Mouse (Mus musculus): ENCODE data around the gene Rbm20.

The Rbm20 gene

DNA sequence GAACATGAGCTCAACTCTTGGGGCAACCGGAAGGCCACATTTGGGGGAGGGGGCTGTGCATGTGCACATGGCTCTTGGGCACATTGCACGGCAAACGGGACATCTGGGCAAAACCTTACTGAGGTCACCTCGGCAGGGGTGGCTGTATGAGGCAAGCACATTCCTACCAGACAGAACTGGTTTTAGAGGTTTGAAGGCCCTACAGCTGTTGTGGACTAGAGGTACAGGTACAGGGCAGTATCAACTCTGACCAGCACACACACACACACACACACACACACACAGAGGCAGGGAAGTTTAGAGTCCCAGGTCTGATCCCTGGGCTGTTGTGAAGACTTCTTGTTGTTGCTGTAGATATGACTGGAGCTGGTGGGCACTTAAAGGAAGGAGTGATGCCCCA, 138.6 kb downstream of the Rbm20 start:
- no peak for DNase-seq (ENCODE audit: low spot score)

DNA sequence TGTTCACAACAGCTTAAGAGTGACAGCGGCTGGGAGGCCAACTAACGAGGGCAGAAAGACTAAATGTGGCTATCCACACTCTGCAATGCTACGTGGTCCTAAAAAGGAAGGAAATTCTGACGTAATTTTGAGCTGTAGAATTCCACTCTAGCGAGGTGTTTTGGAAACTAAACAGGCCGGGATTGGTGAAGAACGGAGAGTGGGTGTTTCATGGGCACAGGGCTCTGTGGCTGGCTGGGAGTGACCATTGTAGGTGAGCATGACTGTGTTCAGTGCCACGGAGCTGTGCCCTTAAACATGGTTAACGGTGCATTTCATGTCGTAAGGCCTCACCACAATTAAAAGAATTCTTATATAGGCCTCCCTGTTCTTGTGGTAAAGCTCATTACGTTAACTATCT, 139.1 kb downstream of the Rbm20 start:
- DNase-seq (ENCODE audit: low spot score) = no peak

DNA sequence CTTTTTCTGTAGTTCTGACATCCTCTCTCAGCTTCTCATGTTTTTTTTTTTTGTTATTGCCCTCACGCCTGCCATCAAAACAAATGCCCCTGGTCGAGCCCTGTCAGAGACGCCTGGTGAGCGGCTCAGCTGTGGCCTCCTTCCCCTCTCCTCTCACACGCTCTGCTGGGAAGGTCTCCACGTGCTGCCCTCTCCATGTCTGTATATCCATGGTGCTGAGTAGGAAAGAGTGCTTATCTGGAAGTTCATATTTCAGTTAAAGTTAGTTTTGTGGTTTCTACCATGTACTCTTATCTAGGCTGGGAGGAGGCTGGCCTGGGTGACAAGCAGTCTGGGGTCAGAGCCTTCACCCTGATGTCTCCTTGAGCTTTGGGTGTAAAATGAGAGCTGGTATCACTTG, 142.2 kb downstream of the Rbm20 start:
- no peak for DNase-seq (ENCODE audit: low spot score)

DNA sequence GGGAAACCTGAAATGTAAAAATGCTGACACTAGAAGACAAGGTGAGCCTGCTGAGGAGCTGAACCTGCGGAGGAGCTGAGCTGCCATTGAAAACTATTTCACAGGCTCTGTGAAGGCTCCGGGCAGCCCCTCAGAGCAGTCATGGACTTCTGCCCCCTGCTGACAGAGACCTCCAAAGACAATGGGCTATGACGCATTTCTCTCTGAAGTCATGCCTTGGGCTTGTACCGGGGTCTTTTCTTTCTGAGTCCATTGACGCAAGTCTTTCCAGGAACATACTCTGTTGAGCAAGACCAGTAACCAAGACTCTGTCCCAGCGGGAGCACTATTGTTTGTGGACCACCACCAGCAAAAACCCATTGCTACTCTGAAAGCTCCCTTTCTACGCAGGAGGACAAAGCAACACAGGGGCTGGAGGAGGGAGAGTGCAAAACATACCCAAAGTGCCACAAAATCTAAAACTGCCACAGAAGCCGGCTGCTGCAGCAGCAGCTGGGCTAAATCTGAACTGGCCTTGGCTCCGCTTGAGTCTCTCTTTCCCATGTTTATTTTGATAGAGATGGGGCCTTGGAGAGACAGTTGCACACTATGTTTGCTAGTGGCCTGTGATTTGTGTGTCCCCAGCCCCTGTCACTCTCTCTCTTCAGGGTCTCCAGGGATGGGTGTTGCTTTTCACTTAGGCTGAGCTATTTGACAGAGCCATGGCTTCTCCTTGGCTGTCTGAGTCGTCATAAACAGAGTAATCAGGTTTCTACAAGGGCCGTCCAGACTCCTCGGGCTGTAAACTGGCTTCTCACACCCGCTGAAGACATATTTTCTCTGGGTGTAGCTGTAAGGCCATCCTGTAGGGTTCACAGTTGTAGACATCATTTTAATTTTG, 144.4 kb downstream of the Rbm20 start:
- DNase-seq (ENCODE audit: low spot score) = no peak

GRCm38 (mm10) chr19:53823847-53824246, 146.7 kb downstream of the Rbm20 start:
- no peak for DNase-seq (ENCODE audit: low spot score)

GRCm38 (mm10) chr19:53824872-53825680, 148.0 kb downstream of the Rbm20 start:
- DNase-seq (ENCODE audit: low spot score) = no peak

- no peak for DNase-seq (ENCODE audit: low spot score)
Observed at GRCm38 (mm10) chr19:53829990-53830389, 152.9 kb downstream of the Rbm20 start.

GRCm38 (mm10) chr19:53830407-53831163, 153.5 kb downstream of the Rbm20 start:
- no peak for DNase-seq (ENCODE audit: low spot score)

DNA sequence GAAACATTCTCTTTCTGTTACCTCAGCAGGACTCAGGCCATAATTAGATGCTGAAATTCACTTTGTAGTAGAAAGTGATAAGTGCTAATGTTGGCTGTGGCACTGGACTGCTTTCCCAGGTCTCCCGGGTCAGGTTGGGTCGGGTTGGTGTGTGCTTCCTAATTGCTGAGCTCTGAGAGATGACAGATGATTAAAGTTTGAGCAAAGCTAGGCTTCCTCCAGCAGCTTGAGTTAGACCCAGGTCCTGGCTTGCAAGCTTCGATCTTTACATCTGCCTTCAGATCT, 154.0 kb downstream of the Rbm20 start:
- no peak for DNase-seq (ENCODE audit: low spot score)

DNA sequence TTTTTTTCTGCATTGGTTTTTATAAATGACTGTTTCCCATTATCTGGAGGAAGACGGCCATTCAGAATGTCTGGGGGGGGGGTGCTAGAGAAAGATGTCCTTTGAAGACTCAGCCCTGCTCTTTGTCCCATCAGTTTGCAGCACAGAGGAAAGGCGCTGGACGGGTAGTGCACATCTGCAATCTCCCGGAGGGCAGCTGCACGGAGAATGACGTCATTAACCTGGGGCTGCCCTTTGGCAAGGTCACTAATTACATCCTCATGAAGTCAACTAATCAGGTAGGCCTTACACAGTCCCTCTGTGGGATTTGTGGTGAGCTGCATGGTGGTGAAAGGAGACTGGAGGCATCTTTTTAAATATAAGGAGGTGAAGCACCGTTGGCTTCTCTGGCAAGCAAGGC, 155.4 kb downstream of the Rbm20 start:
- DNase-seq (ENCODE audit: low spot score) = no peak

GRCm38 (mm10) chr19:53833745-53834369, 156.8 kb downstream of the Rbm20 start:
- no peak for DNase-seq (ENCODE audit: low spot score)

- DNase-seq (ENCODE audit: low spot score) = no peak
Observed at GRCm38 (mm10) chr19:53836569-53837454, 159.7 kb downstream of the Rbm20 start.

GRCm38 (mm10) chr19:53838850-53839249, 161.7 kb downstream of the Rbm20 start:
- no peak for DNase-seq (ENCODE audit: low spot score)

GRCm38 (mm10) chr19:53839837-53840236, 162.7 kb downstream of the Rbm20 start:
- no peak for DNase-seq (ENCODE audit: low spot score)

DNA sequence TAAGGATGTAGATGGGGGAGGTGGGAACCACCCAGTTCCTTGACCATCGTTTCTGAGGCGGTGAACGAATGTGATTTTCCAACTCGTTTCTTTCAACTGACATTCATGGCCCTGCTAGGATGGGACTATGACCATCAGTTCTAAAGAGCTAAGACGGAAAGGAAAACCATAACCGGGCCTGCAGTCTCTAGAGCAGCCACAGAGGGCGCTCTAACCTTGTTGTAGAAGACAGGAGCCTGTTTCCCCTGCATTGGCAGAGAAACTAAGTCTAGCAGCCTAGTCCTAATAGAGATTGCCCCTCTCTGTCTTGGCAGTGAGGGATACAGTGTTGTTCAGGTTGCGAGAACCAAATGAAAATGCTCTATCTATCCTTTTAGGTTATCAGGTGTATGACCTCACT, 164.8 kb downstream of the Rbm20 start:
- peak; percentile 60 for DNase-seq (ENCODE audit: low spot score)

GRCm38 (mm10) chr19:53843972-53844371, 166.9 kb downstream of the Rbm20 start:
- no peak for DNase-seq (ENCODE audit: low spot score)

- no peak for DNase-seq (ENCODE audit: low spot score)
Observed at GRCm38 (mm10) chr19:53848272-53848995, 171.3 kb downstream of the Rbm20 start.

DNA sequence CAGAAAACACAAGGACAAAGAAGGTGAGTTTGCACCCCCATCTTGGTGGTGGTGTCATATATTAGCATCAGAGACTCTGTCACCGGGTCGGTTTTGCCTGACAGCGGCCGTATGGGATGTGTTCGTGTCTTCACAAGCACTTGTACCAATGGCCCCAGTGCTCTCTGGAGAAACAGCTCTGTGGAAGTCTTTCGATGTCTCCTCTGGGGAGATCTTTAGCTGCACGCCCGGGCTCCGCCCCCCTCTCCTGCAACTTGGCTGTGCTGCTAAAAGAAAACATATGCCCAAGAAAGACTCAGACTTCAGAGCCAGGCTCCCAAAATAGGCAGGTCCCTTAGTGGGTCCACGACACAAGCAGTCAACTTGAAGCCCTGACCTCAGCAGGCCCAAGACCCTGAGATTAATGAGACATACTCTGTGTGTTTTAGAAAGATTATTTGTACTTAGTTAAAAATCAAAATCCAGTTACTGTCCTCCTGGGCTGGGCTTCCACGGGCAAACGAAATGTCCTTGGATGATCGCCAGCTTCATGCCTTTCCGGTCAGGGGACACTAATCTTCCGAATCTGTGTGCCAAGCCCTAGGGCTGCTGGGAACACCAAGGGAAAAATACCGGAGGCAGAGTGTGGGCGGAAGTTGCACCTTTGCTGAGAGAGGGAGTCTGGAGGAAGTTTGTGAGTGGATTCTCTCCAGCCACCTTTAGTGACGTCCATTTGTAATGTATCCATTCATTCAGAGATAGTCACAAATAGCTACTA, 173.2 kb downstream of the Rbm20 start:
- DNase-seq (ENCODE audit: low spot score) = peak; percentile 81

GRCm38 (mm10) chr19:53851352-53851751, 174.2 kb downstream of the Rbm20 start:
- DNase-seq (ENCODE audit: low spot score) = no peak
